Mouse (Mus musculus) myocyte (in vitro differentiated cells): ENCODE data around the gene Scgb1c1.

ENCODE experiments used
- CEBPB ChIP-seq: IDR thresholded peaks from 2 replicates; pipeline ENCODE4 v1.6.1; 2011; ENCODE audit warnings: mild to moderate bottlenecking, moderate library complexity; ENCODE audit not compliant: poor library complexity, insufficient read depth, severe bottlenecking
- MYOD1 ChIP-seq, 3 experiments: IDR thresholded peaks; one replicate each; pipeline ENCODE4 v1.6.1; 2011; ENCODE audit warnings: control low read depth in 2 of 3, low read depth in 2 of 3, mild to moderate bottlenecking in 2 of 3, moderate library complexity in 1 of 3; ENCODE audit not compliant: insufficient read length in 2 of 3, control insufficient read depth in 1 of 3
- POLR2A ChIP-seq: IDR thresholded peaks from one replicate; pipeline ENCODE4 v1.6.1; 2011; ENCODE audit warnings: low read depth, mild to moderate bottlenecking, control low read depth, moderate library complexity; ENCODE audit not compliant: insufficient read length
- USF1 ChIP-seq: IDR thresholded peaks from one replicate; pipeline ENCODE4 v1.6.1; 2011; ENCODE audit warnings: low read depth, mild to moderate bottlenecking, control low read depth, moderate library complexity

DNA sequence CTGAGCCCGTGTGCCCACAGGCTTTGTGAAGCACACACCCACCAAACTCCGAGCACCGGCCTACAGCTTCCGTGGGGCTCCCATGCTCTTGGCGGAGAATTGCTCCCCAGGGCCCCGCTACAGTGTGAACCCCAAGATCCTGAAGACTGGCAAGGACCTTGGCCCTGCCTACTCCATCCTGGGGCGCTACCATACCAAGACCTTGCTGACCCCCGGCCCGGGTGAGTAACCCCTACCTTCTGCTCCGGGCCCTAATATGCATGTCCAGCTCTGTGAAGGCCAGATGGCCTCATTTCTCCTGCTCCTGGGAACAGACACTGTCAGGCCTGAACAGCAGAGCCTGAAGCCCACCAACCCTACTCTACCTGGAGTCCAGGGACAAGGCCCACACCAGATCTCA lies 3.2 kb downstream of the Scgb1c1 start:
- TF ChIP-seq POLR2A = no peak
- TF ChIP-seq MYOD1 (IDR thresholded peaks at IDR 0.05; ENCODE audit: control insufficient read depth in 1 of 3, insufficient read length in 2 of 3, low read depth in 2 of 3) = no peak
- no peak for TF ChIP-seq CEBPB
- TF ChIP-seq USF1 = no peak
